Mouse (Mus musculus) kidney, adult 2 months (tissue): ENCODE measurements around the gene Fbxl2. TPM values are rescaled to one million over a fixed set of nuclear protein-coding genes. Genes with fewer than 3 reads are reported as not detected.

Experiments used
- DNase-seq: peaks from one replicate; pipeline ENCODE4 v3.0.0; 2021
- H3K27ac ChIP-seq: fragments of 200-500 bp; 2 replicates; pipeline ENCODE4 v1.5.1; 2012; ENCODE audit warnings: low read depth, low read length, control low read depth, inconsistent platforms; ENCODE audit not compliant: insufficient read depth
- H3K27me3 ChIP-seq: fragments of 200-500 bp; replicated peaks from 2 replicates; pipeline ENCODE4 v1.6.1; 2012; ENCODE audit warnings: mild to moderate bottlenecking, moderate library complexity, low read length, inconsistent platforms; ENCODE audit not compliant: control insufficient read depth, insufficient read depth
- H3K36me3 ChIP-seq: fragments of 200-500 bp; 2 replicates; pipeline ENCODE4 v1.6.1; 2012; ENCODE audit warnings: mild to moderate bottlenecking, moderate library complexity, low read length, inconsistent platforms; ENCODE audit not compliant: control insufficient read depth, insufficient read depth
- H3K4me1 ChIP-seq: fragments of 200-500 bp; 2 replicates; pipeline ENCODE4 v1.6.1; 2011; ENCODE audit warnings: low read length; ENCODE audit not compliant: control insufficient read depth, insufficient read depth
- H3K4me3 ChIP-seq: fragments of 200-500 bp; 2 replicates; pipeline ENCODE4 v1.5.1; 2011; ENCODE audit warnings: mild to moderate bottlenecking, low read depth, low read length, control low read depth; ENCODE audit not compliant: insufficient read depth
- CTCF ChIP-seq: fragments of 200-500 bp; conservative IDR thresholded peaks from 2 replicates; pipeline ENCODE4 v1.5.1; 2011; ENCODE audit warnings: low read depth, mild to moderate bottlenecking, control low read depth, low read length, moderate library complexity, mixed read lengths; ENCODE audit not compliant: insufficient read depth, insufficient read length
- POLR2A ChIP-seq: fragments of 200-500 bp; IDR thresholded peaks from one replicate; pipeline ENCODE4 v1.6.1; 2011; ENCODE audit warnings: low read depth, low read length, control low read depth
- WGBS: fragments of 180-500 bp; shearing (Covaris S2); methylation state at CpG from one replicate; pipeline ENCODE4 v1.1.7; 2018; 5-methylcytosine and 5-hydroxymethylcytosine counted together
- polyA plus RNA-seq: library from polyadenylated mRNA; depleted of rRNA; stranded (reverse); fragments of >200 nt; gene quantifications from 2 replicates; pipeline ENCODE4 v1.2.3, GENCODE M21; 2012

Fbxl2 gene
- polyA plus RNA-seq, 1 experiment, result 2.8 TPM

- 79% methylated on average over 7 of the region's 7 CpGs for WGBS
- Histone ChIP-seq H3K36me3 (no peaks in the 10 kb centered on the region), H3K4me1 (no peaks in the 10 kb centered on the region), H3K4me3 (no peak overlapping the region), H3K27ac (no peak overlapping the region), H3K27me3 (no peaks in the 10 kb centered on the region)
- no peak for DNase-seq
- no peak for TF ChIP-seq CTCF
- no peak for TF ChIP-seq POLR2A
Measured at GRCm38 (mm10) chr9:114019012-114019762, 26.8 kb downstream of the Fbxl2 start.

GRCm38 (mm10) chr9:114016402-114016801 lies 29.6 kb downstream of the Fbxl2 start:
- no peaks in the 10 kb centered on the region for H3K4me1 ChIP-seq
- H3K27ac ChIP-seq, result no peak overlapping the region
- no peak overlapping the region for H3K4me3 ChIP-seq
- H3K27me3 ChIP-seq, result no peaks in the 10 kb centered on the region
- no peaks in the 10 kb centered on the region for H3K36me3 ChIP-seq
- 62% methylated on average over 4 of the region's 4 CpGs for WGBS
- DNase-seq, result no peak
- TF ChIP-seq CTCF (no peak), POLR2A (no peak)

- 90% methylated on average over 4 of the region's 4 CpGs for WGBS
- peak; percentile 33 for DNase-seq
- TF ChIP-seq POLR2A, result no peak
- TF ChIP-seq CTCF, result peak; percentile 61
- Histone ChIP-seq H3K27ac (no peak overlapping the region), H3K36me3 (no peaks in the 10 kb centered on the region), H3K4me1 (no peaks in the 10 kb centered on the region), H3K27me3 (no peaks in the 10 kb centered on the region), H3K4me3 (no peak overlapping the region)
Measured at GRCm38 (mm10) chr9:114015724-114016123, 30.3 kb downstream of the Fbxl2 start.

- Histone ChIP-seq H3K27ac (no peak overlapping the region), H3K4me1 (no peaks in the 10 kb centered on the region)
- WGBS, result 94% methylated on average over 1 of the region's 1 CpGs
Measured at GRCm38 (mm10) chr9:114014034-114014433, 32.0 kb downstream of the Fbxl2 start.

GRCm38 (mm10) chr9:114011203-114011602 lies 34.8 kb downstream of the Fbxl2 start:
- WGBS, result 77% methylated on average over 18 of the region's 18 CpGs
- Histone ChIP-seq H3K27ac (no peak overlapping the region), H3K4me1 (peaks cover 7% of the 10 kb centered on the region; the same call in 1 of the 2 replicates), H3K36me3 (no peaks in the 10 kb centered on the region), H3K4me3 (no peak overlapping the region), H3K27me3 (no peaks in the 10 kb centered on the region)
- TF ChIP-seq POLR2A (no peak), CTCF (no peak)
- no peak for DNase-seq

More at GRCm38 (mm10) chr9:114014034-114014433, 32.0 kb downstream of the Fbxl2 start:
- H3K27me3 ChIP-seq, result no peaks in the 10 kb centered on the region
- no peak overlapping the region for H3K4me3 ChIP-seq
- H3K36me3 ChIP-seq, result no peaks in the 10 kb centered on the region
- TF ChIP-seq POLR2A, result no peak
- DNase-seq, result no peak

- Histone ChIP-seq H3K27me3 (no peaks in the 10 kb centered on the region), H3K27ac (no peak overlapping the region), H3K4me3 (no peak overlapping the region), H3K4me1 (peaks cover 7% of the 10 kb centered on the region; the same call in 1 of the 2 replicates), H3K36me3 (no peaks in the 10 kb centered on the region)
- TF ChIP-seq POLR2A (no peak), CTCF (no peak)
- WGBS, result 65% methylated on average over 5 of the region's 5 CpGs
- no peak for DNase-seq
Measured at GRCm38 (mm10) chr9:114009526-114009925, 36.5 kb downstream of the Fbxl2 start.

GRCm38 (mm10) chr9:114007850-114008350 lies 38.1 kb downstream of the Fbxl2 start:
- WGBS, result 64% methylated on average over 9 of the region's 9 CpGs
- peak; percentile 82 for DNase-seq
- no peak overlapping the region for H3K4me3 ChIP-seq
- H3K27me3 ChIP-seq, result no peaks in the 10 kb centered on the region
- peaks cover 7% of the 10 kb centered on the region; the same call in 1 of the 2 replicates for H3K4me1 ChIP-seq
- H3K27ac ChIP-seq, result peak overlapping the region; percentile 70; the same call in 1 of the 2 replicates
- no peak for TF ChIP-seq CTCF
- no peak for TF ChIP-seq POLR2A
- H3K36me3 ChIP-seq, result no peaks in the 10 kb centered on the region
